Mouse (Mus musculus) forebrain, embryonic 13.5 days (tissue): ENCODE results near the gene Tmem132c. TPM values are rescaled to one million over a fixed set of nuclear protein-coding genes. Genes with fewer than 3 reads are reported as not detected.

Experiments used
- ATAC-seq: fragments of 200-750 bp; cut with Nextera tagmentation; 2 replicates; pipeline ENCODE4 v1.8.0; 2017
- H3K27ac ChIP-seq: fragments of 300-500 bp; sonication (generic); 2 replicates; pipeline ENCODE4 v1.5.1; 2015; ENCODE audit warnings: inconsistent platforms, mild to moderate bottlenecking, moderate library complexity
- H3K27me3 ChIP-seq: fragments of 300-500 bp; sonication (generic); 2 replicates; pipeline ENCODE4 v1.6.1; 2015; ENCODE audit warnings: mild to moderate bottlenecking, inconsistent platforms
- H3K36me3 ChIP-seq: fragments of 300-500 bp; sonication (generic); 2 replicates; pipeline ENCODE4 v1.6.1; 2015; ENCODE audit warnings: mild to moderate bottlenecking, inconsistent platforms; ENCODE audit not compliant: poor library complexity, severe bottlenecking
- H3K4me1 ChIP-seq: fragments of 300-500 bp; sonication (generic); 2 replicates; pipeline ENCODE4 v1.6.1; 2015; ENCODE audit warnings: inconsistent platforms
- H3K4me2 ChIP-seq: fragments of 300-500 bp; sonication (generic); 2 replicates; pipeline ENCODE4 v1.6.1; 2015; ENCODE audit warnings: inconsistent platforms, mild to moderate bottlenecking, moderate library complexity
- H3K4me3 ChIP-seq: fragments of 300-500 bp; sonication (generic); 2 replicates; pipeline ENCODE4 v1.5.1; 2015; ENCODE audit warnings: mild to moderate bottlenecking, inconsistent platforms
- H3K9ac ChIP-seq: fragments of 300-500 bp; sonication (generic); 2 replicates; pipeline ENCODE4 v1.6.1; 2015; ENCODE audit warnings: mild to moderate bottlenecking, inconsistent platforms
- H3K9me3 ChIP-seq: fragments of 300-500 bp; sonication (generic); replicated peaks from 2 replicates; pipeline ENCODE4 v1.6.1; 2016; ENCODE audit warnings: inconsistent platforms
- WGBS: fragments of 180-500 bp; shearing (Covaris S2); methylation state at CpG from one replicate; pipeline ENCODE4 v1.1.7; 2015; 5-methylcytosine and 5-hydroxymethylcytosine counted together
- polyA plus RNA-seq: library from polyadenylated mRNA; unstranded; fragments of >200 nt; fragmentation: Nextera tagmentation; extraction: Ambion mirVana; gene quantifications from 2 replicates; pipeline ENCODE4 v1.2.1, GENCODE M21; 2015

Gene Tmem132c
- polyA plus RNA-seq = 6.0 and 8.6 TPM in 2 replicates

GRCm38 (mm10) chr5:127241136-127241924 is at the start of gene Tmem132c:
Gene Tmem132c (plus strand): TSS chr5:127241808.
- Histone ChIP-seq H3K27me3 (peaks cover 59% of the 10 kb centered on the region), H3K27ac (no peak within 1 kb of the TSS), H3K9ac (peak within 1 kb of the TSS; percentile 71), H3K4me3 (peak within 1 kb of the TSS; percentile 64), H3K9me3 (no peaks in the 10 kb centered on the region; the same call in 1 of the 2 replicates), H3K36me3 (no peaks in the 10 kb centered on the region), H3K4me2 (peak within 1 kb of the TSS; percentile 87), H3K4me1 (peaks cover 30% of the 10 kb centered on the region; the same call in 1 of the 2 replicates)
- peak; percentile 94 for ATAC-seq
- WGBS = under 1% methylated on average over 56 of the region's 58 CpGs

- no peak overlapping the region for H3K4me2 ChIP-seq
- no peak for ATAC-seq
- no peaks in the 10 kb centered on the region for H3K9me3 ChIP-seq
- no peaks in the 10 kb centered on the region for H3K36me3 ChIP-seq
- no peak overlapping the region for H3K27ac ChIP-seq
- H3K4me3 ChIP-seq = no peak overlapping the region
- no peaks in the 10 kb centered on the region for H3K27me3 ChIP-seq
- no peak overlapping the region for H3K9ac ChIP-seq
- H3K4me1 ChIP-seq = no peaks in the 10 kb centered on the region
- WGBS = 29% methylated on average over 5 of the region's 5 CpGs
Observed at GRCm38 (mm10) chr5:127191881-127192280, 49.7 kb upstream of the Tmem132c start.

DNA sequence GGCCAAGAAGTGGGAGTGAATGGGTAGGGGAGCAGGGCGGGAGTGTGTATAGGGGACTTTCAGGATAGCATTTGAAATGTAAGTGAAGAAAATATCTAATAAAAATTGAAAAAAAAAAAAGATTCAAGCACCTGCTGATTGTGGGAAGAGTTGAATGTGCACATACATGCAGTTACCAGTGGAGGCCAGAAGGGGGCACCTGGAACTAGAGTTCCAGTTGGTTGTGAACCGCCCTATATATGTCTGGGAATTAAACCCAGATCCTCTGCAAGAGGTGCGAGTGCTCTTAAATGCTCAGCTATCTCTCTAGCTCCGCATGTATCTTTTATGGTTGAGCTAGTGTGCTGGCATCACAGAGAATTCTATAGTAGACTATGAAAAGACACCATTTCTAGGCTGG is 42.8 kb upstream of the Tmem132c start:
- H3K4me2 ChIP-seq = no peak overlapping the region
- WGBS = 68% methylated on average over 4 of the region's 4 CpGs
- H3K27ac ChIP-seq = no peak overlapping the region
- H3K9ac ChIP-seq = no peak overlapping the region
- H3K4me3 ChIP-seq = no peak overlapping the region
- no peaks in the 10 kb centered on the region for H3K36me3 ChIP-seq
- no peaks in the 10 kb centered on the region for H3K27me3 ChIP-seq
- no peaks in the 10 kb centered on the region for H3K4me1 ChIP-seq
- no peaks in the 10 kb centered on the region for H3K9me3 ChIP-seq
- ATAC-seq = no peak

- no peaks in the 10 kb centered on the region for H3K4me1 ChIP-seq
- no peak overlapping the region for H3K27ac ChIP-seq
- H3K9ac ChIP-seq = no peak overlapping the region
- H3K4me2 ChIP-seq = no peak overlapping the region
- H3K36me3 ChIP-seq = no peaks in the 10 kb centered on the region
- H3K27me3 ChIP-seq = no peaks in the 10 kb centered on the region
- H3K9me3 ChIP-seq = peaks cover 7% of the 10 kb centered on the region
- H3K4me3 ChIP-seq = no peak overlapping the region
- no peak for ATAC-seq
- 89% methylated on average over 8 of the region's 8 CpGs for WGBS
Observed at GRCm38 (mm10) chr5:127204881-127205280, 36.7 kb upstream of the Tmem132c start.

DNA sequence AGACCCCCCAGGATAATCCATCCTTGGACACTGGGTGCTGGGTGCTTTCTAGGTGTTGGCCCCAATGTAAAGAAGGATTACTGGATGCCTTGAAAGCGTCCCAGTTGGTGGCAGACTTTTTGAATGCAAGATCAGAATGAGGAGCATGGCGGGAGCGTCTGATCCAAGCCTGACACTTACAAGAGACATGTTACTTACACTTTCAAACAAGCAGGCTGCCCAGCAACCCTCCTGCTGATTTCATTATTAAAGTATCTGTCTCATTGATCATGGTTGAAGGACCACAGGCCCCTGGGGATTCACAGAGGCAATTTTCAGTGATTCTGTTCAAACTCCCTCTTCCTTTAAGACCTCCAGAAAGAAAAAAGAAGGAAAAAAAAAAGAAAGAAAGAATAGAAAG is 25.2 kb upstream of the Tmem132c start:
- no peak for ATAC-seq
- Histone ChIP-seq H3K27me3 (no peaks in the 10 kb centered on the region), H3K4me3 (no peak overlapping the region), H3K4me2 (no peak overlapping the region), H3K36me3 (no peaks in the 10 kb centered on the region), H3K27ac (no peak overlapping the region), H3K9me3 (0 out of 2 replicates have a peak, but pooled peaks cover 3% of the 10 kb centered on the region), H3K4me1 (0 out of 2 replicates have a peak, but pooled peaks cover 5% of the 10 kb centered on the region), H3K9ac (no peak overlapping the region)
- WGBS = 27% methylated on average over 3 of the region's 3 CpGs

- Histone ChIP-seq H3K4me2 (no peak overlapping the region), H3K27me3 (no peaks in the 10 kb centered on the region), H3K4me3 (no peak overlapping the region), H3K9me3 (0 out of 2 replicates have a peak, but pooled peaks cover 3% of the 10 kb centered on the region), H3K9ac (no peak overlapping the region), H3K27ac (no peak overlapping the region), H3K4me1 (no peaks in the 10 kb centered on the region), H3K36me3 (no peaks in the 10 kb centered on the region)
- 81% methylated on average over 6 of the region's 6 CpGs for WGBS
- ATAC-seq = no peak
Observed at GRCm38 (mm10) chr5:127217725-127218124, 23.9 kb upstream of the Tmem132c start.

GRCm38 (mm10) chr5:127227929-127228595 is 13.5 kb upstream of the Tmem132c start:
- Histone ChIP-seq H3K4me2 (peak overlapping the region; percentile 57), H3K9me3 (no peaks in the 10 kb centered on the region), H3K36me3 (no peaks in the 10 kb centered on the region), H3K9ac (peak overlapping the region; percentile 13; the same call in 1 of the 2 replicates), H3K4me3 (peak overlapping the region; percentile 21), H3K27me3 (peaks cover 2% of the 10 kb centered on the region; the same call in 1 of the 2 replicates), H3K4me1 (peaks cover 15% of the 10 kb centered on the region), H3K27ac (peak overlapping the region; percentile 31; the same call in 1 of the 2 replicates)
- 3% methylated on average over 14 of the region's 14 CpGs for WGBS
- ATAC-seq = peak; percentile 51; the same call in 1 of the 2 replicates

DNA sequence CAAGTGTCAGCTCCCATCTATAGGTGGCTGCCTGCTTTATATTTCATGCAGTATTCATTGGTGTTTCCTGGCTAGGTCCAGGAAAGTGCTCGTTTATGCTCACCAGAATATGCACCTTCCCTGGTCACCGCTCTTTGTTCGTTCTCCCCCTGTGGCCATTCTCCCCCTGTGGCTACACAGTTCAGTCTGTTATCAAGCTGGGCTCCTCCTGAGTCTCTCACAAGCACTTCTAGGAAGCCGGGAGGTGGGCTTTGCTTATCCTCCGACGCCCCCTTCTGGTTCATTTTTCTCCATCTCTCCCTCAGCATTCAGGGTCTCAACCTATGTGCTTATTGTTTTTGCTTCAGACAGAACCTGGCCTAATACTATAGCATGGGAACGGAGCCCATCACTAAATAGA is 6.9 kb upstream of the Tmem132c start:
- Histone ChIP-seq H3K4me2 (peak overlapping the region; percentile 24), H3K27ac (no peak overlapping the region), H3K4me3 (no peak overlapping the region), H3K36me3 (no peaks in the 10 kb centered on the region), H3K27me3 (peaks cover 19% of the 10 kb centered on the region), H3K9me3 (no peaks in the 10 kb centered on the region; the same call in 1 of the 2 replicates), H3K4me1 (peaks cover 17% of the 10 kb centered on the region), H3K9ac (peak overlapping the region; percentile 16; the same call in 1 of the 2 replicates)
- peak; percentile 67 for ATAC-seq
- under 1% methylated on average over 7 of the region's 7 CpGs for WGBS

GRCm38 (mm10) chr5:127235203-127235602 is 6.4 kb upstream of the Tmem132c start:
- Histone ChIP-seq H3K4me3 (no peak overlapping the region), H3K36me3 (no peaks in the 10 kb centered on the region), H3K4me1 (peaks cover 17% of the 10 kb centered on the region), H3K4me2 (peak overlapping the region; percentile 24; the same call in 1 of the 2 replicates), H3K27ac (no peak overlapping the region), H3K27me3 (peaks cover 22% of the 10 kb centered on the region), H3K9me3 (no peaks in the 10 kb centered on the region; the same call in 1 of the 2 replicates), H3K9ac (no peak overlapping the region)
- ATAC-seq = peak; percentile 78
- WGBS = 2% methylated on average over 11 of the region's 11 CpGs

- no peak for ATAC-seq
- Histone ChIP-seq H3K9me3 (no peaks in the 10 kb centered on the region; the same call in 1 of the 2 replicates), H3K27ac (no peak overlapping the region), H3K4me1 (peaks cover 42% of the 10 kb centered on the region), H3K36me3 (no peaks in the 10 kb centered on the region), H3K4me2 (no peak overlapping the region), H3K27me3 (peaks cover 59% of the 10 kb centered on the region), H3K9ac (no peak overlapping the region), H3K4me3 (no peak overlapping the region)
- 63% methylated on average over 7 of the region's 7 CpGs for WGBS
Observed at GRCm38 (mm10) chr5:127239706-127240105, 1.9 kb upstream of the Tmem132c start.

DNA sequence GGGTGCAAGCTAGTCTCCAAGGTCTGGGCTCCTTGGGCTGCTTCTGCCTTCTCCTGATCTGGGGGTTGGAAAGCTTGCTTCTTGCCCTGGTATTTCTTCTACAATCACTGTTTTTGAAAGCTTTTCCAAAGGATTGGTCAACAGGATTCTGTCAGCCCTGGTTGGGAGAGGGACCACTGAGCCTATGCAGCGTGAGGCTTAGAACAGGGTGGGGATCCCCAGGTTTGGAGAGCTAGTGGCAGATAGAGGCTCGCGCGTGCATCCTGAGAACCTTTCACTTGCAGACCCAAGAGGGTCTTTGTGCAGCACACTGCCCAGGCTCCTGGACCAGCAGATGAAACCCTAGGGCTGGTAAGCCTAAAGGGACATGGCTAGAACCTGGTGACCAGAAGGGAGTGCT is 962 bp upstream of the Tmem132c start:
- Histone ChIP-seq H3K27ac (no peak overlapping the region), H3K9ac (0 out of 2 replicates have a peak overlapping the region, but pooled peaks have one; percentile 30), H3K9me3 (no peaks in the 10 kb centered on the region; the same call in 1 of the 2 replicates), H3K36me3 (no peaks in the 10 kb centered on the region), H3K4me3 (no peak overlapping the region), H3K4me2 (peak overlapping the region; percentile 87), H3K27me3 (peaks cover 60% of the 10 kb centered on the region), H3K4me1 (peaks cover 33% of the 10 kb centered on the region)
- ATAC-seq = no peak
- WGBS = 3% methylated on average over 4 of the region's 4 CpGs
